Mouse (Mus musculus): ENCODE data around the gene Npw.

The Npw gene

GRCm38 (mm10) chr17:24639571-24639988, 18.7 kb downstream of the Npw start:
- DNase-seq: no peak

- no peak for DNase-seq
Observed at GRCm38 (mm10) chr17:24638840-24639239, 19.4 kb downstream of the Npw start.

- no peak for DNase-seq
Observed at GRCm38 (mm10) chr17:24638214-24638613, 20.0 kb downstream of the Npw start.

GRCm38 (mm10) chr17:24636781-24637481, 21.3 kb downstream of the Npw start:
- no peak for DNase-seq

- DNase-seq: no peak
Observed at GRCm38 (mm10) chr17:24635694-24636093, 22.6 kb downstream of the Npw start.

GRCm38 (mm10) chr17:24635024-24635423, 23.2 kb downstream of the Npw start:
- DNase-seq: no peak

GRCm38 (mm10) chr17:24633831-24634230, 24.4 kb downstream of the Npw start:
- no peak for DNase-seq

GRCm38 (mm10) chr17:24632813-24633449, 25.3 kb downstream of the Npw start:
- DNase-seq: no peak

- DNase-seq: peak; percentile 91
Observed at GRCm38 (mm10) chr17:24632167-24632812, 26.0 kb downstream of the Npw start, which contains the start of the genes Tsc2 and Nthl1. TSS of gene Tsc2 (minus strand) at chr17:24632630. TSS of gene Nthl1 (plus strand) at chr17:24632680.

GRCm38 (mm10) chr17:24630072-24630471, 28.2 kb downstream of the Npw start:
- DNase-seq: no peak

GRCm38 (mm10) chr17:24628646-24629045, 29.6 kb downstream of the Npw start:
- peak; percentile 85 for DNase-seq

GRCm38 (mm10) chr17:24625472-24625871, 32.8 kb downstream of the Npw start:
- no peak for DNase-seq

- no peak for DNase-seq
Observed at GRCm38 (mm10) chr17:24617561-24618194, 40.6 kb downstream of the Npw start.

- no peak for DNase-seq
Observed at GRCm38 (mm10) chr17:24610711-24611110, 47.5 kb downstream of the Npw start.

GRCm38 (mm10) chr17:24608874-24609273, 49.4 kb downstream of the Npw start:
- no peak for DNase-seq

GRCm38 (mm10) chr17:24608370-24608769, 49.9 kb downstream of the Npw start:
- no peak for DNase-seq

All from thymus, postnatal 4 days (tissue).